Mouse (Mus musculus): ENCODE measurements around the gene Rnf227. TPM values are rescaled to one million over a fixed set of nuclear protein-coding genes. Genes with fewer than 3 reads are reported as not detected.

Gene Rnf227
- total and polyA plus RNA-seq, 3 experiments: 0.21 to 0.30 TPM; not detected in 1

DNA sequence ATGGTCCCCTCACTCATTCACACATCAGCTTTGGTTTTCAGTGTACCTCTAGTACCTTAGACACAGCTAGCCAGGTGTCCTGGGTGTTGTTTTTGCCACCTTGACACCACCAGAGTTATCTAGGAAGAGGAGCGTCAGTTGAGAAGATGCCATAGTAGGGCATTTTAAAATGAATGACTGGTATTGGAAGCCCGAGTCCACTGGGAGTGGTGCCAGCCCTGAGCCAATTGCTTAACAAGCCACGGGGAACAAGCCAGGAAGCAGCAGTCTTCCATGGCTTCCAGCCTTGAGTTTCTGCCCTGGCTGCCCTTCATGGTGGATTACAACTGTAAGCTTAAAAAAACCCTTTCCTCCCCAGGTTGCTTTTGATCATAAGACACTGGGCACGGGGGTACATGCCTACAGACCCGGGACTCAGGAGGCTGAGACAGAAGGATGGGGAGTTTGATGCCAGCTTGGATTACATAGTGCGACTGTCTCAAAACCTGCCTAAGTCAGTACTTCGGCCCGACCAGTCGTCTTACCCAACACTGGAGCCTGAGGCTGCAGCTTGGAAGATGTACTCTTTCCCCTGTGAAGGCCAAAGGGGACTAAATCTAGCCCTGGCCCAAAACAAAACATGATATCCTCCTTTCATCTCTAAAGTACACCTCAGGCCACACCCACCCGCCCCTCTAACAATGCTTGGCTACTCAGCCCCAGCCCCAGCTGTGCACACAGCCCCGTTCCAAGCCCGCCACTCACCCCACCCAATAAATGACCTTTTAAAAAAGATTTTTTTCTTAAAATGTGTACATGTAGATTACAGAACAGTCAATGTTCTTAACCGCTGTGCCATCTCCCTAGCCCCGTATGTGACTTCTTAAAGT, 49.5 kb downstream of the Rnf227 start:
- dilution Hi-C loops (cut with MboI; ENCODE audit: extremely low pct_ligation_motif_present, extremely low pct_unique_long_range_greater_than_20kb, low sequenced_read_pairs) (no loop called here), in situ Hi-C loops (cut with MboI; ENCODE audit: low pct_ligation_motif_present, low pct_unique_long_range_greater_than_20kb, low sequenced_read_pairs) (no loop called here)
- Histone ChIP-seq H3K4me1 (ENCODE audit: control insufficient read depth in 1 of 2, insufficient read depth in 2 of 2) (peaks cover 0 to 5% of the 10 kb centered on the region in 2 experiments; a peak in 2 of 4 replicates), H3K27ac (ENCODE audit: insufficient read depth, low read depth) (no peak overlapping the region), H3K9me3 (replicated peaks; ENCODE audit: low read length) (no peaks in the 10 kb centered on the region), H3K79me2 (replicated peaks; ENCODE audit: control insufficient read depth, extremely low read depth, insufficient read depth, poor library complexity, severe bottlenecking) (peaks cover 6% of the 10 kb centered on the region), H3K4me2 (ENCODE audit: insufficient read depth, low read depth, poor library complexity, severe bottlenecking) (no peak overlapping the region), H3K36me3 (replicated peaks in 1 of 2; ENCODE audit: control insufficient read depth in 1 of 2, insufficient read depth in 1 of 2, low read length in 1 of 2) (peaks cover 10 to 35% of the 10 kb centered on the region in 2 experiments), H3K4me3 (replicated peaks in 1 of 3; ENCODE audit: low read depth in 2 of 3, low read length in 2 of 3, poor library complexity in 1 of 3) (no peak overlapping the region), H3K9ac (ENCODE audit: insufficient read depth, low read depth) (no peak overlapping the region), H3K27me3 (replicated peaks) (no peaks in the 10 kb centered on the region)
- DNase-seq (ENCODE audit: extremely low read depth): no peak
- TF ChIP-seq NELFE (IDR thresholded peaks at IDR 0.05; ENCODE audit: low read depth, low read length) (no peak), KAT2A (IDR thresholded peaks at IDR 0.05; ENCODE audit: insufficient replicate concordance, low read length) (no peak), CTCF (conservative IDR thresholded peaks at IDR 0.05 in 1 of 2, IDR thresholded peaks at IDR 0.05 in 1 of 2; ENCODE audit: low read depth in 2 of 2, low read length in 2 of 2) (no peak), MEF2A (IDR thresholded peaks at IDR 0.05; ENCODE audit: borderline replicate concordance, low read depth, low read length) (no peak), CHD2 (IDR thresholded peaks at IDR 0.05; ENCODE audit: low read length) (no peak), MAFK (IDR thresholded peaks at IDR 0.05; ENCODE audit: insufficient replicate concordance, low read length) (no peak), ZNF384 (IDR thresholded peaks at IDR 0.05; ENCODE audit: low read depth, low read length) (no peak), UBTF (IDR thresholded peaks at IDR 0.05; ENCODE audit: low read depth, low read length) (no peak), USF2 (conservative IDR thresholded peaks at IDR 0.05; ENCODE audit: low read depth, low read length) (no peak), MXI1 (IDR thresholded peaks at IDR 0.05; ENCODE audit: low read depth, low read length) (no peak)

DNA sequence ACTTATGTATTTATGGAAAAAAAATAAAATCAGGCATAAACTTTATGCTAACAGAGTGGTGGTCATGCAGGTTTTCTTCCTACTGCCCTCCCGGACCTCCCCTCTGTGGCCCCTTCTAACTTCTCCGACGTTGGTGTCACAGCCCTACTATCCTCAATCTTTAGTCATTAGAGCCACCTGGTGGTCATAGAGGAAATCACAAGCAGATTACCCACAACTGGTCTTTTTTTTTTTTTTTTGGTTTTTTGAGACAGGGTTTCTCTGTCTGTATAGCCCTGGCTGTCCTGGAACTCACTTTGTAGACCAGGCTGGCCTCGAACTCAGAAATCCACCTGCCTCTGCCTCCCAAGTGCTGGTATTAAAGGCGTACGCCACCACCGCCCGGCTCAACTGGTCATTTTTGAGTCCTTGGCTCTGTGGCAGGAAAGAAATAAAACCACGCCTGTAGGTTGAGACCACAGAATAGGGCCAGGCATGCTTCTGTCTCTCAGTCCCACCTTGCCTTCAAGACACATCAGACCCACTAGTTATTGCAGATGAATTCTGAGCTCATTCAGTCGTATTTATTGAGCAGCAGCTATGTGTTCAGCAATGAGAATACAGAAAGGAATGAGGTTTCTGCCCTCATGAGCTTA, 50.3 kb downstream of the Rnf227 start:
- in situ Hi-C loops (cut with MboI; ENCODE audit: low pct_ligation_motif_present, low pct_unique_long_range_greater_than_20kb, low sequenced_read_pairs): no loop called here
- H3K4me3 ChIP-seq (replicated peaks in 1 of 3; ENCODE audit: low read depth in 2 of 3, low read length in 2 of 3, poor library complexity in 1 of 3): no peak overlapping the region

More for the DNA sequence above, 50.3 kb downstream of the Rnf227 start:
- Histone ChIP-seq H3K27me3 (replicated peaks) (no peaks in the 10 kb centered on the region), H3K36me3 (replicated peaks in 1 of 2; ENCODE audit: control insufficient read depth in 1 of 2, insufficient read depth in 1 of 2, low read length in 1 of 2) (peaks cover 10 to 32% of the 10 kb centered on the region in 2 experiments), H3K79me2 (replicated peaks; ENCODE audit: control insufficient read depth, extremely low read depth, insufficient read depth, poor library complexity, severe bottlenecking) (peaks cover 9% of the 10 kb centered on the region), H3K4me2 (ENCODE audit: insufficient read depth, low read depth, poor library complexity, severe bottlenecking) (no peak overlapping the region), H3K4me1 (ENCODE audit: control insufficient read depth in 1 of 2, insufficient read depth in 2 of 2) (peaks cover 0 to 5% of the 10 kb centered on the region in 2 experiments; a peak in 2 of 4 replicates), H3K27ac (ENCODE audit: insufficient read depth, low read depth) (no peak overlapping the region), H3K9me3 (replicated peaks; ENCODE audit: low read length) (no peaks in the 10 kb centered on the region), H3K9ac (ENCODE audit: insufficient read depth, low read depth) (no peak overlapping the region)
- DNase-seq (ENCODE audit: extremely low read depth): peak; percentile 85
- dilution Hi-C loops (cut with MboI; ENCODE audit: extremely low pct_ligation_motif_present, extremely low pct_unique_long_range_greater_than_20kb, low sequenced_read_pairs): no loop called here
- TF ChIP-seq SIN3A (IDR thresholded peaks at IDR 0.05; ENCODE audit: low read length) (peak; percentile 39; the same call in 1 of the 2 replicates), GABPA (IDR thresholded peaks at IDR 0.05; ENCODE audit: insufficient replicate concordance, low read depth, low read length) (no peak), IRF4 (IDR thresholded peaks at IDR 0.05; ENCODE audit: low read depth, low read length) (peak; percentile 27; the same call in 1 of the 2 replicates), ELF1 (IDR thresholded peaks at IDR 0.05; ENCODE audit: low read depth, low read length) (no peak), USF1 (IDR thresholded peaks at IDR 0.05; ENCODE audit: low read depth, low read length) (no peak), MYC (IDR thresholded peaks at IDR 0.05; ENCODE audit: low read depth, low read length) (no peak), SMC3 (IDR thresholded peaks at IDR 0.05; ENCODE audit: low read depth, low read length) (peak; percentile 97), HCFC1 (IDR thresholded peaks at IDR 0.05; ENCODE audit: low read depth, low read length) (no peak), ZKSCAN1 (IDR thresholded peaks at IDR 0.05; ENCODE audit: borderline replicate concordance, low read depth, low read length) (no peak), CTCF (conservative IDR thresholded peaks at IDR 0.05 in 1 of 2, IDR thresholded peaks at IDR 0.05 in 1 of 2; ENCODE audit: low read depth in 2 of 2, low read length in 2 of 2) (peak; percentile 54 to 95), ZC3H11A (IDR thresholded peaks at IDR 0.05; ENCODE audit: low read depth, low read length) (peak; percentile 87), JUN (IDR thresholded peaks at IDR 0.05; ENCODE audit: insufficient read depth, low read depth, low read length) (no peak), PAX5 (IDR thresholded peaks at IDR 0.05; ENCODE audit: low read length) (no peak), RAD21 (IDR thresholded peaks at IDR 0.05; ENCODE audit: low read depth, low read length) (peak; percentile 92), POLR2AphosphoS2 (IDR thresholded peaks at IDR 0.05; ENCODE audit: low read depth, low read length) (peak; percentile 72; the same call in 1 of the 2 replicates), ZNF384 (IDR thresholded peaks at IDR 0.05; ENCODE audit: low read depth, low read length) (peak; percentile 98), MAZ (IDR thresholded peaks at IDR 0.05; ENCODE audit: low read depth, low read length) (peak; percentile 55; the same call in 1 of the 2 replicates), UBTF (IDR thresholded peaks at IDR 0.05; ENCODE audit: low read depth, low read length) (0 out of 2 replicates have a peak, but pooled peaks have one; percentile 55), TCF12 (IDR thresholded peaks at IDR 0.05; ENCODE audit: low read depth, low read length) (no peak)

Measured in CH12.LX (cell line).